In the genomic region with DNA sequence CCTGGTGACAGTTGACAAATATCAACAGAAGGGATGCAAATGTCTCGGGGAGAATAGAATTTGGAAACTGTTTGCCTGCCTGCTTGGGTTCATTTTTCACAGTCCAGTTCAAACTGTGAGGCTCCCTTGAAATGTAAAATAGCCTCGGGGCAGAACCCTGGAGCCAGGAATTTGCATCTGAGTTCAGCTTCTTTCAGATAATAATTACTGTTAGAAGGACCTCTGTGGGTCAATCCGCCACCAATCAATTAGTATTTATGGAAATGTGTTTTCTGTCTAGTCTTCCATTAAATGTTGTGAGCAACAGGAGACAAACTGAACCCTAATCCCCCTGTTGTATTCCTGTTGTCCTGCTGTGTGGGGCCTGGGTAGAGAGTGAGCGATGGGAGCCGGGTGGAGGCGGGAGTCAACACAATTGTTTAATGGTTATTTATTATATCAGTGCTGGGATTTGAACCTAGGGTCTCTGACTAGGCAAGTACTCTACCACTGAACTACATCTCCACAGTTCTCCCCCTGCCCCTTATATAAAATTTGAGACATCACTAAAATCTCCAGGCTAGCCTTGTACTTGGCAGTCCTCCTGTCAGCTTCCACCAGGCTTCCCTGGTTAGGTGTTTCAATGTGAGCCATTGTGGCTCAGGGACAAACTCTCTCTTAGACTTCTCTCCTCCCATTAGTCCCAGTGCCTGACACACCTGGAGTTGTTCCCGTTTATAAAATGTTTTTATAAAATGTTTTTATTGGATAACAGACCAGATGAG, we compare ENCODE assay signal across 19 mouse cellular contexts.
DNase-seq lines count a peak whose midpoint lies in the region; ATAC-seq and TF ChIP-seq lines count a peak whose summit lies in the region.
"Had no signal": no experiment of that assay in that cellular context is flagged by ENCODE, and none has a peak within 500 bp of the region (broad histone marks: within the 10 kb centered on the region; RNA-seq: fewer than 3 reads in every experiment).

No protein-coding gene starts in this region.

- H3K4me2 ChIP-seq in midbrain, embryonic 11.5 days = no peak overlapping the region
- H3K4me2 ChIP-seq in midbrain, embryonic 15.5 days = no peak overlapping the region
- H3K4me2 ChIP-seq in CH12.LX (ENCODE audit: insufficient read depth, low read depth, poor library complexity, severe bottlenecking) = no peak overlapping the region
- H3K4me2 ChIP-seq in stomach, postnatal 0 days (replicated peaks; ENCODE audit: low read depth) = no peak overlapping the region
- H3K4me2 ChIP-seq: forebrain, embryonic 13.5 days; heart, embryonic 15.5 days had no signal

- no peak overlapping the region for H3K4me3 ChIP-seq in midbrain, embryonic 11.5 days (ENCODE audit: low read depth, low read length)
- no peak overlapping the region for H3K4me3 ChIP-seq in midbrain, embryonic 15.5 days
- H3K4me3 ChIP-seq in CH12.LX (replicated peaks in 1 of 3; ENCODE audit: low read depth in 2 of 3, low read length in 2 of 3, poor library complexity in 1 of 3) = no peak overlapping the region
- no peak overlapping the region for H3K4me3 ChIP-seq in stomach, postnatal 0 days (ENCODE audit: low read depth, low read length)
- H3K4me3 ChIP-seq: forebrain, embryonic 13.5 days; heart, embryonic 15.5 days; layer of hippocampus, adult 2 months had no signal

- no peak overlapping the region for H3K9ac ChIP-seq in midbrain, embryonic 11.5 days (ENCODE audit: low read length)
- H3K9ac ChIP-seq in midbrain, embryonic 15.5 days = no peak overlapping the region
- no peak overlapping the region for H3K9ac ChIP-seq in CH12.LX (ENCODE audit: insufficient read depth, low read depth)
- no peak overlapping the region for H3K9ac ChIP-seq in stomach, postnatal 0 days (ENCODE audit: low read length)
- H3K9ac ChIP-seq: forebrain, embryonic 13.5 days; heart, embryonic 15.5 days; liver, postnatal 0 days had no signal

- H3K27me3 ChIP-seq in midbrain, embryonic 11.5 days (ENCODE audit: control insufficient read depth, insufficient read depth, low read length) = no peaks in the 10 kb centered on the region
- no peaks in the 10 kb centered on the region for H3K27me3 ChIP-seq in midbrain, embryonic 15.5 days (replicated peaks)
- H3K27me3 ChIP-seq in CH12.LX (replicated peaks) = no peaks in the 10 kb centered on the region
- no peaks in the 10 kb centered on the region for H3K27me3 ChIP-seq in stomach, postnatal 0 days (ENCODE audit: control insufficient read depth, insufficient read depth, low read length)
- H3K27me3 ChIP-seq: heart, embryonic 15.5 days had no signal

- 0 out of 2 replicates have a peak, but pooled peaks have one; percentile 62 for ATAC-seq in midbrain, embryonic 11.5 days (ENCODE audit: low FRiP score)
- ATAC-seq in midbrain, embryonic 15.5 days (replicated peaks) = no peak
- no peak for ATAC-seq in stomach, postnatal 0 days (ENCODE audit: low FRiP score, low TSS enrichment)
- ATAC-seq: forebrain, embryonic 13.5 days; liver, postnatal 0 days had no signal

- DNase-seq in embryo, embryonic 11 days = peak; percentile 41
- no peak for DNase-seq in embryo, embryonic 9.5 days (ENCODE audit: extremely low spot score)
- peak; percentile 88 for DNase-seq in midbrain, embryonic 11.5 days (ENCODE audit: low spot score, missing footprints)
- peak; percentile 34 for DNase-seq in CH12.LX (ENCODE audit: extremely low read depth)
- DNase-seq in R1 (ENCODE audit: low read depth, low spot score) = peak; percentile 94
- no peak for DNase-seq in kidney, adult 8-10 months
- no peak for DNase-seq in stomach, postnatal 0 days (ENCODE audit: low spot score)
- DNase-seq: adrenal gland, adult 2 months; cerebellum, adult 8-10 months; gastrocnemius, postnatal 25 days; kidney, adult 11 months; kidney, postnatal 10 days; layer of hippocampus, postnatal 36 days; liver, postnatal 0 days; lung, postnatal 10 days had no signal

- in situ Hi-C loops in CH12.LX (cut with MboI; ENCODE audit: low pct_ligation_motif_present, low pct_unique_long_range_greater_than_20kb, low sequenced_read_pairs) = no loop called here

- no peak for TF ChIP-seq CTCF in CH12.LX (conservative IDR thresholded peaks at IDR 0.05 in 1 of 2, IDR thresholded peaks at IDR 0.05 in 1 of 2; ENCODE audit: low read depth in 2 of 2, low read length in 2 of 2)
- no peak for TF ChIP-seq CTCF in stomach, postnatal 0 days (IDR thresholded peaks at IDR 0.05; ENCODE audit: low read depth)

- no peak for TF ChIP-seq POLR2A in CH12.LX (IDR thresholded peaks at IDR 0.05; ENCODE audit: low read depth, low read length)

- H3K27ac ChIP-seq in midbrain, embryonic 11.5 days (ENCODE audit: low read depth, low read length) = no peak overlapping the region
- no peak overlapping the region for H3K27ac ChIP-seq in midbrain, embryonic 15.5 days
- H3K27ac ChIP-seq in CH12.LX (ENCODE audit: insufficient read depth, low read depth) = no peak overlapping the region
- no peak overlapping the region for H3K27ac ChIP-seq in stomach, postnatal 0 days (replicated peaks)
- H3K27ac ChIP-seq: forebrain, embryonic 13.5 days; heart, embryonic 15.5 days; layer of hippocampus, adult 2 months had no signal

- H3K36me3 ChIP-seq in midbrain, embryonic 11.5 days (ENCODE audit: control insufficient read depth, insufficient read depth, low read length) = no peaks in the 10 kb centered on the region
- H3K36me3 ChIP-seq in midbrain, embryonic 15.5 days (replicated peaks) = no peaks in the 10 kb centered on the region
- H3K36me3 ChIP-seq in CH12.LX (replicated peaks in 1 of 2; ENCODE audit: control insufficient read depth in 1 of 2, insufficient read depth in 1 of 2, low read length in 1 of 2) = no peaks in the 10 kb centered on the region
- H3K36me3 ChIP-seq in stomach, postnatal 0 days (ENCODE audit: control insufficient read depth, insufficient read depth, low read length) = no peaks in the 10 kb centered on the region
- H3K36me3 ChIP-seq: heart, embryonic 15.5 days had no signal

- TF ChIP-seq EP300 in CH12.LX (IDR thresholded peaks at IDR 0.05; ENCODE audit: low read length) = no peak
- no peak for TF ChIP-seq EP300 in stomach, postnatal 0 days (optimal IDR thresholded peaks at IDR 0.05)

- dilution Hi-C loops in CH12.LX (cut with MboI; ENCODE audit: extremely low pct_ligation_motif_present, extremely low pct_unique_long_range_greater_than_20kb, low sequenced_read_pairs) = loop anchor here (25.0 kb wide), 1 partner anchor 166 kb away; no protein-coding TSS in a partner anchor

- peaks cover 8% of the 10 kb centered on the region for H3K4me1 ChIP-seq in midbrain, embryonic 11.5 days (ENCODE audit: control insufficient read depth, insufficient read depth, low read length)
- peaks cover 8% of the 10 kb centered on the region; the same call in 1 of the 2 replicates for H3K4me1 ChIP-seq in midbrain, embryonic 15.5 days
- H3K4me1 ChIP-seq in CH12.LX (ENCODE audit: control insufficient read depth in 1 of 2, insufficient read depth in 2 of 2) = peaks cover 5 to 40% of the 10 kb centered on the region in 2 experiments
- no peaks in the 10 kb centered on the region for H3K4me1 ChIP-seq in stomach, postnatal 0 days (replicated peaks; ENCODE audit: control insufficient read depth, insufficient read depth)

- WGBS in midbrain, embryonic 11.5 days = 17% methylated on average over 7 of the region's 7 CpGs
- WGBS in midbrain, embryonic 15.5 days = 21% methylated on average over 7 of the region's 7 CpGs
- 70% methylated on average over 7 of the region's 7 CpGs for WGBS in stomach, postnatal 0 days

- no peaks in the 10 kb centered on the region for H3K9me3 ChIP-seq in midbrain, embryonic 11.5 days (ENCODE audit: control insufficient read depth, low read length)
- H3K9me3 ChIP-seq in midbrain, embryonic 15.5 days = no peaks in the 10 kb centered on the region
- H3K9me3 ChIP-seq in CH12.LX (replicated peaks; ENCODE audit: low read length) = no peaks in the 10 kb centered on the region
- H3K9me3 ChIP-seq in stomach, postnatal 0 days (ENCODE audit: control insufficient read depth, low read length) = no peaks in the 10 kb centered on the region
- H3K9me3 ChIP-seq: forebrain, embryonic 13.5 days; heart, embryonic 15.5 days had no signal

- no peak for TF ChIP-seq RAD21 in CH12.LX (IDR thresholded peaks at IDR 0.05; ENCODE audit: low read depth, low read length)

- no peaks in the 10 kb centered on the region for H3K79me2 ChIP-seq in CH12.LX (replicated peaks; ENCODE audit: control insufficient read depth, extremely low read depth, insufficient read depth, poor library complexity, severe bottlenecking)

TF ChIP-seq in CH12.LX, 34 proteins besides CTCF, POLR2A, EP300 and RAD21:
- TF ChIP-seq ZC3H11A (IDR thresholded peaks at IDR 0.05; ENCODE audit: low read depth, low read length) (no peak), JUN (IDR thresholded peaks at IDR 0.05; ENCODE audit: insufficient read depth, low read depth, low read length) (no peak), RCOR1 (conservative IDR thresholded peaks at IDR 0.05; ENCODE audit: low read depth, low read length) (no peak), TCF12 (IDR thresholded peaks at IDR 0.05; ENCODE audit: low read depth, low read length) (no peak), ETS1 (conservative IDR thresholded peaks at IDR 0.05; ENCODE audit: low read depth, low read length) (no peak), NRF1 (IDR thresholded peaks at IDR 0.05; ENCODE audit: low read depth, low read length) (no peak), MXI1 (IDR thresholded peaks at IDR 0.05; ENCODE audit: low read depth, low read length) (no peak), POLR2AphosphoS2 (IDR thresholded peaks at IDR 0.05; ENCODE audit: low read depth, low read length) (no peak)

Comparison
In these comparisons a context has a peak if more than half of its experiments do, and no peak if none do; other contexts are left out.
1. DNase-seq: peak in embryo, embryonic 11 days (single experiment), midbrain, embryonic 11.5 days (single experiment), CH12.LX (single experiment) and R1 (single experiment); none in embryo, embryonic 9.5 days (single experiment), kidney, adult 8-10 months (0 of 2) and stomach, postnatal 0 days (single experiment).